Mouse (Mus musculus): ENCODE data around the gene Myo1d. TPM values are rescaled to one million over a fixed set of nuclear protein-coding genes. Genes with fewer than 3 reads are reported as not detected.

Gene Myo1d
- total and polyA plus RNA-seq, 3 experiments = 15.9 to 81.1 (median 41.7) TPM

- TF ChIP-seq SMC3 (IDR thresholded peaks at IDR 0.05; ENCODE audit: low read depth, low read length) (no peak), USF1 (IDR thresholded peaks at IDR 0.05; ENCODE audit: low read depth, low read length) (no peak), ZMIZ1 (IDR thresholded peaks at IDR 0.05; ENCODE audit: low read depth, low read length) (no peak), MAX (IDR thresholded peaks at IDR 0.05; ENCODE audit: low read length) (no peak), NELFE (IDR thresholded peaks at IDR 0.05; ENCODE audit: low read depth, low read length) (no peak), JUND (IDR thresholded peaks at IDR 0.05; ENCODE audit: low read depth, low read length) (no peak), BHLHE40 (IDR thresholded peaks at IDR 0.05; ENCODE audit: borderline replicate concordance, low read depth, low read length) (no peak), GABPA (IDR thresholded peaks at IDR 0.05; ENCODE audit: low read depth, low read length) (no peak), CHD2 (IDR thresholded peaks at IDR 0.05; ENCODE audit: low read length) (no peak), USF2 (IDR thresholded peaks at IDR 0.05; ENCODE audit: borderline replicate concordance in 1 of 2, insufficient read depth in 1 of 2, low read depth in 1 of 2, low read length in 2 of 2) (no peak), UBTF (IDR thresholded peaks at IDR 0.05; ENCODE audit: borderline replicate concordance, insufficient read depth, low read depth, low read length) (no peak), CTCF (IDR thresholded peaks at IDR 0.05 in 2 of 3, conservative IDR thresholded peaks at IDR 0.05 in 1 of 3; ENCODE audit: control insufficient read depth in 1 of 3, insufficient read depth in 1 of 3, low read depth in 2 of 3, low read length in 3 of 3, poor library complexity in 1 of 3, severe bottlenecking in 1 of 3) (no peak), MYC (IDR thresholded peaks at IDR 0.05; ENCODE audit: low read depth, low read length) (no peak), POLR2A (IDR thresholded peaks at IDR 0.05; ENCODE audit: control insufficient read depth in 1 of 2, insufficient read depth in 1 of 2, low read depth in 1 of 2, low read length in 2 of 2, poor library complexity in 1 of 2) (no peak), TCF12 (IDR thresholded peaks at IDR 0.05; ENCODE audit: low read depth, low read length) (no peak), POLR2AphosphoS5 (IDR thresholded peaks at IDR 0.05; ENCODE audit: borderline replicate concordance, low read depth, low read length) (no peak), ZKSCAN1 (IDR thresholded peaks at IDR 0.05; ENCODE audit: low read depth, low read length) (no peak), RAD21 (IDR thresholded peaks at IDR 0.05; ENCODE audit: low read depth, low read length) (no peak), CHD1 (IDR thresholded peaks at IDR 0.05; ENCODE audit: low read depth, low read length) (no peak)
- H3K27ac ChIP-seq (ENCODE audit: control insufficient read depth, low read depth, low read length) = no peak overlapping the region
- no peak overlapping the region for H3K9ac ChIP-seq (ENCODE audit: control insufficient read depth, low read depth, low read length, poor library complexity, severe bottlenecking)
- peaks cover 0 to 9% of the 10 kb centered on the region in 2 experiments; a peak in 2 of 4 replicates for H3K4me1 ChIP-seq (ENCODE audit: control insufficient read depth in 1 of 2, insufficient read depth in 2 of 2, low read length in 2 of 2)
- H3K27me3 ChIP-seq (ENCODE audit: control insufficient read depth in 1 of 2, insufficient read depth in 2 of 2, low read length in 2 of 2) = no peaks in the 10 kb centered on the region
- H3K36me3 ChIP-seq (ENCODE audit: control insufficient read depth in 1 of 2, insufficient read depth in 2 of 2, low read length in 2 of 2) = peaks cover 0 to 2% of the 10 kb centered on the region in 2 experiments; a peak in 1 of 4 replicates
- no peak for DNase-seq (ENCODE audit: low read depth, low spot score)
- H3K9me3 ChIP-seq (replicated peaks; ENCODE audit: insufficient read depth, low read length) = no peaks in the 10 kb centered on the region
- H3K4me3 ChIP-seq (ENCODE audit: control insufficient read depth in 1 of 2, insufficient read depth in 1 of 2, low read depth in 2 of 2, low read length in 2 of 2) = no peak overlapping the region
- no peaks in the 10 kb centered on the region; the same call in 1 of the 2 replicates for H3K79me2 ChIP-seq (ENCODE audit: control insufficient read depth, insufficient read depth, low read length, poor library complexity)
Measured at GRCm38 (mm10) chr11:80815354-80815753, 35.5 kb upstream of the Myo1d start.

GRCm38 (mm10) chr11:80811156-80811555 lies 31.3 kb upstream of the Myo1d start:
- H3K4me1 ChIP-seq (ENCODE audit: control insufficient read depth in 1 of 2, insufficient read depth in 2 of 2, low read length in 2 of 2) = peaks cover 0 to 12% of the 10 kb centered on the region in 2 experiments; a peak in 2 of 4 replicates
- DNase-seq (ENCODE audit: low read depth, low spot score) = no peak
- peak overlapping the region; percentile 80 to 99 for H3K4me3 ChIP-seq (ENCODE audit: control insufficient read depth in 1 of 2, insufficient read depth in 1 of 2, low read depth in 2 of 2, low read length in 2 of 2)
- no peak overlapping the region for H3K27ac ChIP-seq (ENCODE audit: control insufficient read depth, low read depth, low read length)
- no peaks in the 10 kb centered on the region; the same call in 1 of the 2 replicates for H3K79me2 ChIP-seq (ENCODE audit: control insufficient read depth, insufficient read depth, low read length, poor library complexity)
- H3K27me3 ChIP-seq (ENCODE audit: control insufficient read depth in 1 of 2, insufficient read depth in 2 of 2, low read length in 2 of 2) = no peaks in the 10 kb centered on the region
- TF ChIP-seq ZKSCAN1 (IDR thresholded peaks at IDR 0.05; ENCODE audit: low read depth, low read length) (no peak), ELF1 (IDR thresholded peaks at IDR 0.05; ENCODE audit: low read depth, low read length) (no peak), NELFE (IDR thresholded peaks at IDR 0.05; ENCODE audit: low read depth, low read length) (no peak), TCF12 (IDR thresholded peaks at IDR 0.05; ENCODE audit: low read depth, low read length) (no peak), POLR2A (IDR thresholded peaks at IDR 0.05; ENCODE audit: control insufficient read depth in 1 of 2, insufficient read depth in 1 of 2, low read depth in 1 of 2, low read length in 2 of 2, poor library complexity in 1 of 2) (no peak), SIN3A (IDR thresholded peaks at IDR 0.05; ENCODE audit: low read length) (no peak), MEF2A (IDR thresholded peaks at IDR 0.05; ENCODE audit: extremely low read depth, insufficient replicate concordance, low read depth, low read length, poor library complexity, severe bottlenecking) (no peak), MAFK (IDR thresholded peaks at IDR 0.05; ENCODE audit: borderline replicate concordance, low read depth, low read length) (no peak), ZMIZ1 (IDR thresholded peaks at IDR 0.05; ENCODE audit: low read depth, low read length) (no peak), MYC (IDR thresholded peaks at IDR 0.05; ENCODE audit: low read depth, low read length) (no peak), JUND (IDR thresholded peaks at IDR 0.05; ENCODE audit: low read depth, low read length) (no peak), UBTF (IDR thresholded peaks at IDR 0.05; ENCODE audit: borderline replicate concordance, insufficient read depth, low read depth, low read length) (no peak)
- H3K36me3 ChIP-seq (ENCODE audit: control insufficient read depth in 1 of 2, insufficient read depth in 2 of 2, low read length in 2 of 2) = no peaks in the 10 kb centered on the region; a peak in 1 of 4 replicates
- H3K9ac ChIP-seq (ENCODE audit: control insufficient read depth, low read depth, low read length, poor library complexity, severe bottlenecking) = peak overlapping the region; percentile 74
- H3K9me3 ChIP-seq (replicated peaks; ENCODE audit: insufficient read depth, low read length) = no peaks in the 10 kb centered on the region

Measured in MEL (cell line).